Mouse (Mus musculus) midbrain, embryonic 14.5 days (tissue): ENCODE results near the gene Cptp. TPM values are rescaled to one million over a fixed set of nuclear protein-coding genes. Genes with fewer than 3 reads are reported as not detected.
A peak's percentile ranks its signal among the peaks of the same experiment; 100 is the strongest.

Source experiments
- ATAC-seq: fragments of 200-750 bp; cut with Nextera tagmentation; 2 replicates; pipeline ENCODE4 v1.8.0; 2017; ENCODE audit warnings: moderate number of reproducible peaks, moderate library complexity; ENCODE audit not compliant: low FRiP score, low TSS enrichment
- DNase-seq: peaks from one replicate; pipeline ENCODE4 v3.0.0-alpha.2; 2015
- H3K27ac ChIP-seq: fragments of 300-500 bp; sonication (generic); replicated peaks from 2 replicates; pipeline ENCODE4 v1.5.1; 2014; ENCODE audit warnings: mild to moderate bottlenecking, low read depth, low read length, moderate library complexity
- H3K27me3 ChIP-seq: fragments of 300-500 bp; sonication (generic); 2 replicates; pipeline ENCODE4 v1.6.1; 2014; ENCODE audit warnings: low read length, control low read depth, mixed read lengths; ENCODE audit not compliant: control insufficient read depth, insufficient read depth
- H3K36me3 ChIP-seq: fragments of 300-500 bp; sonication (generic); 2 replicates; pipeline ENCODE4 v1.6.1; 2014; ENCODE audit warnings: low read length, control low read depth; ENCODE audit not compliant: control insufficient read depth, insufficient read depth
- H3K4me1 ChIP-seq: fragments of 300-500 bp; sonication (generic); 2 replicates; pipeline ENCODE4 v1.6.1; 2014; ENCODE audit warnings: mild to moderate bottlenecking, antibody characterized with exemption, low read length, control low read depth; ENCODE audit not compliant: control insufficient read depth, insufficient read depth
- H3K4me2 ChIP-seq: fragments of 300-500 bp; sonication (generic); 2 replicates; pipeline ENCODE4 v1.6.1; 2014; ENCODE audit warnings: mild to moderate bottlenecking, low read length, moderate library complexity
- H3K4me3 ChIP-seq: fragments of 300-500 bp; sonication (generic); replicated peaks from 2 replicates; pipeline ENCODE4 v1.5.1; 2014; ENCODE audit warnings: low read depth, low read length
- H3K9ac ChIP-seq: fragments of 300-500 bp; sonication (generic); replicated peaks from 2 replicates; pipeline ENCODE4 v1.6.1; 2014; ENCODE audit warnings: mild to moderate bottlenecking, low read length, moderate library complexity
- H3K9me3 ChIP-seq: fragments of 300-500 bp; sonication (generic); 2 replicates; pipeline ENCODE4 v1.6.1; 2016; ENCODE audit warnings: low read length, control low read depth, mixed read lengths; ENCODE audit not compliant: control insufficient read depth
- WGBS: fragments of 180-500 bp; shearing (Covaris S2); extraction: QIAGEN DNeasy Blood & Tissue Kit; methylation state at CpG from one replicate; pipeline ENCODE4 v1.1.7; 2014; 5-methylcytosine and 5-hydroxymethylcytosine counted together
- polyA plus RNA-seq: library from polyadenylated mRNA; unstranded; fragments of >200 nt; fragmentation: Nextera tagmentation; extraction: Ambion mirVana; gene quantifications from 2 replicates; pipeline ENCODE4 v1.2.1, GENCODE M21; 2014

Cptp gene
- polyA plus RNA-seq, 1 experiment from 2014 or later = 31.2 TPM

DNA sequence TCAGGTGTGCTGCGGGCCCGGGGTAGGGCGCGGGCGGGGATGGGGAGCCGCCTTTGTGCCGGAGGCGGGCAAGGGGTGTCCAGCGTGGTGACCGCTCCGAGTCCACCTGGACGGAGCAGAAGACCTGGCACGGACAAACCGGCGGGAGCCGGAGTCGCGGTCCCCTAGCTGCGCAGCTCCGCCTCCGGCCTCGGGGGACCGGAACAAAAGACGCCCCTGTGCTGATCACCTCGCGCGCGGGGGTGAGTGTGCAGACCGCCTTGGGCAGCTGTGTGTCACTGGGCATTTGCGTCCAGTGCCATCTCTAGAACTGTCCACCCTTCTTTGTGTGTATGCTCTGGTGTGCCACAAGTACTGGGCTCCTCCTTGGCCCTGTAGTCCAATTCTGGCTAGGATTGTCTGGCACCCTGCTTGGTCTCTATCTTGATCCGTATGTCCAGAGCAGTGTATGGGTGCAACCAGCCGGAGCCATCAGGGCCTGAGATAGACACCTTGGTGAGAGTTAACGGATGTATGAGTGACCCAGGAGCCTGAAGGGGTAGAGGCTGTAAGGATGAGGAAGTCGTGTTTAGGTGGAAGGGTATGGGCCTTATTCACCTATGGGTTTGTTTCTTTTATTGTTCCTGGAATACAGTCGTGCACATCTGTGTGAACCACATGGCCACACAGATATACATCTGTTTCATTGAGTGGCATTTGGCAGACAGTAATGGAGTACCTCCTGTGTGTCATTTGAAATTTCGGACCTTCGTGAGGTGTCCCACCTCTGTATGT is 23.4 kb upstream of the Cptp start:
- Histone ChIP-seq H3K9me3 (no peaks in the 10 kb centered on the region), H3K36me3 (peaks cover 41% of the 10 kb centered on the region), H3K27me3 (no peaks in the 10 kb centered on the region), H3K9ac (peak overlapping the region; percentile 92), H3K4me1 (peaks cover 36% of the 10 kb centered on the region), H3K4me2 (peak overlapping the region; percentile 99), H3K27ac (peak overlapping the region; percentile 99), H3K4me3 (peak overlapping the region; percentile 98)
- ATAC-seq (peak; percentile 53), DNase-seq (peak; percentile 76)
- 5% methylated on average over 37 of the region's 37 CpGs for WGBS

DNA sequence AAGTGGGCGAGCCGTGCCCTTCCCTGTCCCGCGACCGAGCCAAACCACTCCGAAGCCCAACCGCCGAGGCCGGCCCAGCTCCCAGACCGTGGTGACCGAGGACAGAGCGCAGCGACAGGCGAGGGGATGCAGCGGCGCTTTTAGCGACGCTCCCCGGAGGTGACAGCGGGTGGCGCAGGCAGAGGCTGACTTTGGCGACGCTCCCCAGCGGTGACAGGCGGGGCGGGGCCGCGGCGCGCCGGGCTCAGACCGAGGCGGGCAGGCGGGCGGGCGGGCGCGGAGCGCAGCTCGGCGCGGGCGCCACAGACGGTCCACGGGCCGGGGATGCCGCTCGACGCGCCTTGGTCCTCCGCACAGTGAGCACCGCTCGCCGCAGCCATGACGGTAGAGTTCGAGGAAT is 22.8 kb upstream of the Cptp start:
- Histone ChIP-seq H3K4me1 (peaks cover 36% of the 10 kb centered on the region), H3K9me3 (no peaks in the 10 kb centered on the region), H3K9ac (peak overlapping the region; percentile 92), H3K4me3 (peak overlapping the region; percentile 98), H3K27ac (peak overlapping the region; percentile 99), H3K36me3 (peaks cover 45% of the 10 kb centered on the region), H3K4me2 (peak overlapping the region; percentile 99), H3K27me3 (no peaks in the 10 kb centered on the region)
- ATAC-seq = peak; percentile 90
- DNase-seq = peak; percentile 95
- under 1% methylated on average over 56 of the region's 56 CpGs for WGBS

DNA sequence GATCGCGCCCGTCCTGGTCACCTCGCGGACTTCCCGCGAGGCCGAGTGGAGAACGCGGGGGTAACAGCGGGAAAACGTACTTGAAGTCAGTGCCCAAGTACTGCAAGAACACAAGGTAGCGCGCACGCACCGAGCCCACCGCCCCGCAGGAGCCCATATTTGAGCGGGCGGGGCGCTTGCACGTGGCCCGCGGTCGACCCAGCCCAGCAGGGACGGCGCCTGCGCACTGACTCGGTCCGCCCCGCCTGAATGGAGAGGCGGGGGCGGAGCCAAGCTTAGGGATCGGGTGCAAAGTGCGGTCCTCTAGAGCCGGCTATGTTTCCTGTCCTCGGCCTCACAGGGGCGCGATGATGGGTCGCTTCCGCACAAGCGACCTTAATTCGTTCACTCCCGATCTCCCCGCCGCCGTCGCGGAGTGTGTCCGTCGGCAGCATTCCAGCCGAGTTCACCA is 22.3 kb upstream of the Cptp start, which contains the start of the genes Pusl1 and Acap3:
Gene Pusl1, minus strand, starts transcription at position 231 of the 451 bp plus-strand sequence.
Gene Acap3, plus strand, starts transcription at position 272 of the 451 bp plus-strand sequence.
- WGBS = under 1% methylated on average over 52 of the region's 52 CpGs
- H3K4me3 ChIP-seq = peak within 1 kb of the TSS; percentile 98
- H3K4me2 ChIP-seq = peak within 1 kb of the TSS; percentile 99
- H3K9ac ChIP-seq = peak within 1 kb of the TSS; percentile 92
- ATAC-seq (peak; percentile 89), DNase-seq (peak; percentile 99)
- peaks cover 36% of the 10 kb centered on the region for H3K4me1 ChIP-seq
- no peaks in the 10 kb centered on the region for H3K9me3 ChIP-seq
- H3K27me3 ChIP-seq = no peaks in the 10 kb centered on the region
- peaks cover 45% of the 10 kb centered on the region for H3K36me3 ChIP-seq
- peak within 1 kb of the TSS; percentile 99 for H3K27ac ChIP-seq

DNA sequence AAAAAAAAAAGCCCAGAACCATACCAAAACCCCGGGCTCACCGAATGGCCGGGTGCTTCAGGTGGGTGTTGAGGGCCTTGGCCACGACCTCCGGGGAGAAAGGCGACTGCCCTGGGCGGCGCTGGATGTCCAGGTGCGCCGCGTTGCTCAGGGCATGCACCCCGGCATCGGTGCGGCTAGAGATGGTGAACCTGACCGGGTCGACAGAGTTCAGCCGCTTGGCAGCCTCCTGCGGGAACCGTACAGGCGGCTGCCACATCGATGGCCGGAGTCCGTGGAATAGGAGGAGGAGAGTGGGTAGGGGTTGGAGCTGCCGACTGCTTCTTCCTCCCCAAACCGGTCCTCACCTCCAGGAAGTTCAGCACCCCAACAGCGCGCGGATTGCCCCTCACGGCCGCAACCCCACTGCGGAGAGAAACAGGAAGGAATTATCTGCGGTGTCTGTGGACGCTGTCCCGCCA is 21.8 kb upstream of the Cptp start:
- Histone ChIP-seq H3K4me3 (peak overlapping the region; percentile 98), H3K36me3 (peaks cover 45% of the 10 kb centered on the region), H3K4me2 (peak overlapping the region; percentile 99), H3K27ac (peak overlapping the region; percentile 99; the same call in 1 of the 2 replicates), H3K27me3 (no peaks in the 10 kb centered on the region), H3K9ac (peak overlapping the region; percentile 69), H3K9me3 (no peaks in the 10 kb centered on the region), H3K4me1 (peaks cover 36% of the 10 kb centered on the region)
- ATAC-seq = no peak
- DNase-seq = no peak
- under 1% methylated on average over 34 of the region's 34 CpGs for WGBS

DNA sequence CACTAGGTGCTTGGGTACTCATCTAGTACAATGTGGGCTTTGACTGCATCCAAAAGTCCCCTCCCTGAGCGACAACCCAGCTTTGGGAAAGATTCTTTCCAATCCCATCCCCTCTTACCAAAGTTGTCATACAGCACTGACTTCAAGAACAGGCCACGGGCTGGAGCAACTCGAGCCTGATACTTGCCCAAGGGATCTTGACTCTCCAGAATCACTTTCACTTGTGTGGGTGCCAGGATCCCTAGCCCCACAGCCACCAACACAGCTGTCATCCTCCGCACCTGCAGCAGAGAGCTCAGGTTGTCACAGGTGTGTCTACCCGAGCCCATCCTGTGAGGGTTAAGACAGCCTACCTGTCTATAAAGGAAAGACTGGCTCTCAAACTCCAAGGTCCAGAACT is 20.1 kb upstream of the Cptp start:
- Histone ChIP-seq H3K9ac (no peak overlapping the region), H3K4me1 (peaks cover 21% of the 10 kb centered on the region), H3K27me3 (no peaks in the 10 kb centered on the region), H3K4me3 (no peak overlapping the region), H3K36me3 (peaks cover 53% of the 10 kb centered on the region), H3K4me2 (no peak overlapping the region), H3K9me3 (no peaks in the 10 kb centered on the region), H3K27ac (no peak overlapping the region)
- ATAC-seq (no peak), DNase-seq (no peak)
- WGBS = 87% methylated on average over 5 of the region's 5 CpGs

DNA sequence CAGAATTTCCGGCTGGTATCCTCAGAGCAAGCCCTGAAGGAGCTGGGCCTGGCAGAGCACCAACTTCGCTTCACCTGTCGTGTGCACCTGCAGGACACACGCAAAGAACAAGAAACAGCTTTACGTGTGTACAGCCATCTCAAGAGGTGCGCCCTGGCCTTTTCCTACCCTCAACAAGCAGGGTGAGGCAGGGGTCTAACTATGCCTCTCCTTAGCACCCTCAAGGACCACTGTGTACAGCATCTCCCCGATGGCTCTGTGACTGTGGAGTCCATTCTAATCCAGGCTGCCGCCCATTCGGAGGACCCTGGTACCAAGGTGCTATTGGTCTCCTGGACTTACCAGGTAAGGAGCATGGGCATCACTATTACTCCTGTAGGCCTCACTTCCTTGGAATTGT is 18.9 kb upstream of the Cptp start:
- DNase-seq (no peak), ATAC-seq (no peak)
- H3K9me3 ChIP-seq = no peaks in the 10 kb centered on the region
- H3K27me3 ChIP-seq = no peaks in the 10 kb centered on the region
- no peak overlapping the region for H3K4me2 ChIP-seq
- 96% methylated on average over 9 of the region's 9 CpGs for WGBS
- no peak overlapping the region for H3K27ac ChIP-seq
- H3K9ac ChIP-seq = no peak overlapping the region
- H3K4me1 ChIP-seq = peaks cover 9% of the 10 kb centered on the region
- H3K36me3 ChIP-seq = peaks cover 57% of the 10 kb centered on the region
- no peak overlapping the region for H3K4me3 ChIP-seq

DNA sequence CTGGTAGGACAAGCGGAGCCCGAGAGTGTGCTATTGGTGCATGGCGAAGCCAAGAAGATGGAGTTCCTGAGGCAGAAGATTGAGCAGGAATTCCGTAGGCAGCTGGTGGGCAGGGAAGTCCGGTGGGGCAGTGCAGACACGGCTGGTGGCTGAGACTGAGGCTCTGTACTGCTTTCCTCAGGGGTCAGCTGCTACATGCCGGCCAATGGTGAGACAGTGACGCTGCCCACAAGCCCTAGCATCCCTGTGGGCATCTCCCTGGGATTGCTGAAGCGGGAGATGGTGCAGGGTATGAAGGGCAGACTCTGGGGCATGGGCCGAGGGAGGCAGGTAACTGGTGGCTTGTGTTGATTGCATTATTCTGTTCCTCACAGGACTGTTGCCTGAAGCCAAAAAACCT is 18.4 kb upstream of the Cptp start:
- DNase-seq (no peak), ATAC-seq (no peak)
- no peaks in the 10 kb centered on the region for H3K27me3 ChIP-seq
- H3K9ac ChIP-seq = no peak overlapping the region
- no peak overlapping the region for H3K4me2 ChIP-seq
- WGBS = 91% methylated on average over 10 of the region's 10 CpGs
- H3K4me1 ChIP-seq = peaks cover 9% of the 10 kb centered on the region
- no peak overlapping the region for H3K4me3 ChIP-seq
- no peak overlapping the region for H3K27ac ChIP-seq
- H3K9me3 ChIP-seq = no peaks in the 10 kb centered on the region
- H3K36me3 ChIP-seq = peaks cover 57% of the 10 kb centered on the region

DNA sequence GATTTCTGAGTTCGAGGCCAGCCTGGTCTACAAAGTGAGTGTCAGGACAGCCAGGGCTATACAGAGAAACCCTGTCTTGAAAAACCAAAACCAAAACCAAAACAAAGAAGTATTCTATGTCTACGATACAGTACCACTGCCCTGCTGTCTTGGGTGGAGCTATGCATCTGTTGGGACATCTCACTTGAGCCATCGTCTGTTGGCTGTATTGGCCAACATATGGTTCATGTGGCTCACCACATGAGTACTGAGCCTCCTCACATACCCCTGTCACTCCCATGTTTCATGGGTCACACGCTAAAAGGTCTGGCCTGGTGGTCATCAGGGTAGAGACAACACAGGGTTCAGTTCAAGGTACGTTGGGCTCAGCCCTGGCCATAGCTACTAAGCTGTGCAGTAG is 17.1 kb upstream of the Cptp start:
- H3K4me1 ChIP-seq = peaks cover 9% of the 10 kb centered on the region
- no peak overlapping the region for H3K4me2 ChIP-seq
- peaks cover 60% of the 10 kb centered on the region for H3K36me3 ChIP-seq
- H3K27me3 ChIP-seq = no peaks in the 10 kb centered on the region
- no peak overlapping the region for H3K9ac ChIP-seq
- H3K9me3 ChIP-seq = no peaks in the 10 kb centered on the region
- H3K4me3 ChIP-seq = no peak overlapping the region
- WGBS = 93% methylated on average over 5 of the region's 5 CpGs
- no peak overlapping the region for H3K27ac ChIP-seq
- ATAC-seq (no peak), DNase-seq (no peak)

DNA sequence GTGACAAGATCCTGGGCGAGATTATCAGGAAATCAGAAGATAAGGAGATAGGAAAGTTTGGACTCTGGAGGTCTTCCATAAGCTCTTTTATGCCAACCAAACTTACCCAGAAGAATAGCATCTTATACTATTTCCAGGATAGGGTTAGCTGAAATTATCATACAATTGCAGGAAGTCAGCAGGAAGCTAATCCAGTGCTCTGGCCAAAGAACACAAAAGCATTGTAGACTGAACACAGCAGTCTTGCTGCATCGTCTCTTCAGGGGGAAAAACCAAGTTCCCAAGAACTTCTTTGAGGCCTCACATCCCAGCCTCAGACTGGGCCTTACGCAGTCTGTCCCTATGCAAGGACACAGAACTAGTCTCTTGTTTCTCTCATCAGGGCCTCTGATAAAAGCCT is 14.3 kb upstream of the Cptp start:
- no peak for ATAC-seq
- Histone ChIP-seq H3K27me3 (no peaks in the 10 kb centered on the region), H3K36me3 (peaks cover 51% of the 10 kb centered on the region), H3K4me3 (no peak overlapping the region), H3K4me1 (no peaks in the 10 kb centered on the region), H3K4me2 (no peak overlapping the region), H3K27ac (no peak overlapping the region), H3K9ac (no peak overlapping the region), H3K9me3 (no peaks in the 10 kb centered on the region)
- 87% methylated on average over 3 of the region's 3 CpGs for WGBS
- no peak for DNase-seq
